Mouse (Mus musculus): ENCODE measurements around the gene Sycn.

Gene Sycn

DNA sequence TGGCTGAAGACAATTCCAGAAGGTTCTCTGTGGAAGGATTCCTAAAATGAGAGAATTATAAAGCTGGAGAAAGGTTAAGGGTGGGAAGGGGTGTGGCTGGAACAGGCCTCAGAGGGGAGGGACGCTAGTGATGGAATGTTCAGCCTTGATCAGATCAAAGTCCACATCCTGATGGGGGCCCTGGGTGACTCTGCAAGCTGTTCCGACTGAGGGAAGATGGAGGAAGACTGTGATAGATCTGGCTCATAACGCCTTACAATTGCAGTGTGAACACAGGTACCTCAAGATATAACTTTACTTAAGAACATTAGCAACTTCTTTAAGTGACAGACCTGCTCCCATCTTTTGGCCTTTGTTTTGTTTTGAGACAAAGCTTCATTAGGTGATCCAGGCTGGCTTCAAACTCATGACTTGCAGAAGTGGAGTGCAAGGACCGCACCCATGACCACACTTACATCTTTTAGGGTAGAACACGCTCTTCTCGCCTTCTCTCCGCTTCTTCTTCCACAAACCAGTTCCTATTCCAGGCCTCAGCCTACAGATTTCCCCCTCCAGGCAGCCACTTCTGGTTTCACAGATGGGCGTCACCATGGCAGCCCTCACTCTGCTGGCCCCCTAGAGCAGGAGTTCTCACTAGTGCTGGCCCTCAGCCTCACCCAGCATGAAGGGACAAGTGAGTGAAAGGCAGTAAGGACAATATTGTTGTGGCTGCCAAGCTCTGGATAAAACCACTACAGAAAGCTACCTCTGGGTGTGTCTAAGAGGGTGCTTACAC lies 43.1 kb downstream of the Sycn start:
- no peak for DNase-seq (ENCODE audit: extremely low read depth, low read depth, low spot score)

DNA sequence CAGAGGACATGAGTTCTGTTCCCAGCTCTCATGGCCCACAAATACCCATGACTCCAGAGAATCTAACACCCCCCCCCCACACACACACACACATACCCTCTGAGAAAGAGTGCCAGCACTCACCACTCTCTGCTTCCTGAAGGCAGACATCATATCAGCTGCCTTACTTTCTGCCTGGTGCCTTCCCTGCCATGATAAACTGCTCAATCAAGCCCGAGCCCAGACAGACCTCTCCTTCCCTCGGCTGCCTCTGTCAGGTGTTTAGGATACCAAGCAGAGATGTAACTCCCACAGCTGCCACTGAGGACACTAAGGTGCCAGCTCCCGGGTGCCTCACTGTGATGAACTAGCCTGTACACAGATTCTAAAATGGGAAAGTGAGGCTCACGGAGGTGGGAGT lies 43.8 kb downstream of the Sycn start:
- no peak for DNase-seq (ENCODE audit: extremely low read depth, low read depth, low spot score)

DNA sequence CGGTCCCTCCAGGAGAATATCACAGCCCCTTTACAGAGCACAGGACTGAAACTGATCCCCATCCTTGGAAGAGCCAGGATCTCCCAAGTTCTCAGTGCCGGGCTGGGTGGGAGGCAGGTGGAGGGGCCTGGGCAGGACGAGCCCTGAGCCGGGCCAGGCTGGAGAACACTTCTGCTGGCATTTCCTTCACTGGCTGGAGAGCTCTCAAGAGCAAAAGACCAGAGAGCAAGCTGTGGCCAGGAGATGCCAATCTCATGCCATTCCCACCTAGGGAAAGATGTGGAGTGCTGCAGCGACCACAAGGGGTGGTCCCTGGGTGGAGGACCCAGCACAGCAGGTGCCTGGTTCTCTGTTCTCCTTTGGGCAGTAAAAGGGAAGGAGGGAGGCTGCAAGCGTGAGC lies 44.3 kb downstream of the Sycn start:
- DNase-seq (ENCODE audit: extremely low read depth, low read depth, low spot score), result no peak

DNA sequence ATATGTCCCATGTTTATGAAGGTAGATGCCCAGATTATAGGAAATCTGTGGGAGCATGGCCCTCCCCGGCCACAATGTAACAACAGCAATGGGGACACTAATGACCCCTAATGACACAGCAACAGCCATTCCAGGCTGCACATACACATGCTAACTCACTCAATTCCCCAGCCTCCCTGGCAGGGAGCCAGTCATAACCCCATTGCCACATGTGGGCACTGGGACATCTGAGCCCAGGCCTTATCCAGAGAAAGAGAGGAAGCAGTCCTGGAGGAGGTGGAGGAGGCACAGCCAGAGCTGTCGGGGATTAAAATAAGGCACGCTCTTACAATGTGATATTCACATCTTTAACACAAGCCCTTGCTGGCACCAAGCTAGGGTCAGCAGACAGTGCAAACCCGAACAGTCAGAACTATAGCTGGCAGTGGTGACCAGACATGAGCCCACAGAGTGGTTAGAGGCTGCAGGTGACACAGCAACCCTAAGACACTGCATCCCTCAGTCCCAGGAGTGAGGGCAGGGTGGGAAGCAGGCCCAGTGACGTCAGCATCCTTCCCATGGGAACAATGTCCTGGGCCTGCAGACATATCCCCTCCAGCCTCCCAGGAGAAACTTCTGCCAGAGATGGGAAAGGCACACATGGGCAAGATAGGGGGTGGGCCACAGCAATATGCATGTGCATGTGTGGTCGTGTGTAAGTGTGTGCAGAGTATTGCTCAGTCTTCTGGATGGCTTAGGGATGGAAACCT lies 46.2 kb downstream of the Sycn start:
- no peak for DNase-seq (ENCODE audit: extremely low read depth, low read depth, low spot score)

DNA sequence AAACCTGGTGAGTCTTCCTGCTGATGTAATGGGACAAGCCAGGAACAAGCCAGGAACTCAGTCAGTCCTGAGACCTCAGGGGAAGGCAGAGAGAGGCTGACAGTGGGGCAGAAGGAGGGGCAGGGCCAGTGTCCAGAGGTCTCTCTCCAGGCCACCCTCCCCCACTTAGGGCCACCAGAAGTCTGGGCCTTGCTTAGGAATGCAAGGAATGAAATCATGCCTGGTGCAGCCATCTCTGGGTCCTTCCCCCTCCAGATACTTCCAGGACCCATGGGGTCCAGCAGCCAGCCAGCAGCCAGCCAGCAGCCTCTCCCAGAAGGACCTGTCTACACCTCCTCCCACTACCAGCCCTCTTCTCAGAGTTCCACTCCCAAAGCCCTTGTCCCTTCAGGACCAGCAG lies 47.0 kb downstream of the Sycn start:
- no peak for DNase-seq (ENCODE audit: extremely low read depth, low read depth, low spot score)

All from fat pad, adult 2 months (tissue).